Mouse (Mus musculus) bone marrow, adult 2 months (tissue): ENCODE results near the gene Slc44a4.
"Not testable (repeated sequence)": the region's sequence is repeated elsewhere in the genome, so short reads cannot be mapped to it uniquely, and the experiment has no call there.

Source experiments
- CTCF ChIP-seq: fragments of 200-500 bp; IDR thresholded peaks from 2 replicates; pipeline ENCODE4 v1.5.1; 2011; ENCODE audit warnings: low read length, control low read depth; ENCODE audit not compliant: control insufficient read depth, insufficient read depth
- POLR2A ChIP-seq: fragments of 200-500 bp; IDR thresholded peaks from 2 replicates; pipeline ENCODE4 v1.6.1; 2011; ENCODE audit warnings: low read depth, mild to moderate bottlenecking, control low read depth, low read length, borderline replicate concordance; ENCODE audit not compliant: control insufficient read depth

DNA sequence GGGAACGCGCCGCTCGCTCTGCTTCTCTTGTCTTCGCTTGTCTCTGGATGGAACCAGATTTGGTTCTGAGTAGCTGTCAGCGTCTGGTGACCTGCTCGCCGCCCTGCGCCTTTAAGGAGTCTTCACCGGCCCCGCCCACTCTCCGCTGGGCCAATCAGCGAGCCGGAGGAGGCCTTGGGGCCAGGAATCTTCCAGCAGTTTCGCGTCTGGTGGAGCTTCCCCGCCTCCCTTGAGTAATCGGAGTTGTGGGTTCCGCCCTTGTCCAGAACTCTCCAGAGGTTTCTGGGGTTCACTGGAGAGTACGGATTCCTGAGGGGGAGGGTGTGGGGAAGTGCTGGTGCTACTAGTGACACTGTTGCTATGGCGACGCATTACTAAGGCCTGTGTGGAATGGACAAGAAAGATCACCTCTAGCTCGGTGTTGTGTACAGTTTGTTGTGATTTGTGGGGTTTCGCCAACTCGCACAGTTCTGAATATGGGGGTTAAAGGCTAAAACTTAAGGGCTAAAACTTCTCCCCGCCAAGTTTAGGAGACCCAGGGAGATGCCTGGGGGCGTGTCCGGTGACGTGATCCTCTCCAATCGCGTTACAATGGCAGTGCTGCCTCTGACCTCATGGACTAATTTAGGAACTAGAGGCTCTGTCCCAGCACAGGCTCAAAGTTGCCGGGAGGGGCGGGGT, 57.9 kb downstream of the Slc44a4 start, which contains the start of the genes Hspa1a and Hspa1l:
- not testable (repeated sequence) for TF ChIP-seq POLR2A, CTCF
